Mouse (Mus musculus): ENCODE results near the gene Nmrk2.

GRCm38 (mm10) chr10:81189821-81190220 lies 12.0 kb downstream of the Nmrk2 start:
- TF ChIP-seq CTCF (IDR thresholded peaks at IDR 0.05; ENCODE audit: insufficient read depth, low read depth, low read length) (no peak), POLR2A (IDR thresholded peaks at IDR 0.05; ENCODE audit: insufficient read depth, low read depth, low read length) (no peak)
